Mouse (Mus musculus): ENCODE measurements around the gene Dclre1b.
"Not testable (repeated sequence)": the region's sequence is repeated elsewhere in the genome, so short reads cannot be mapped to it uniquely, and the experiment has no call there.

The Dclre1b gene

DNA sequence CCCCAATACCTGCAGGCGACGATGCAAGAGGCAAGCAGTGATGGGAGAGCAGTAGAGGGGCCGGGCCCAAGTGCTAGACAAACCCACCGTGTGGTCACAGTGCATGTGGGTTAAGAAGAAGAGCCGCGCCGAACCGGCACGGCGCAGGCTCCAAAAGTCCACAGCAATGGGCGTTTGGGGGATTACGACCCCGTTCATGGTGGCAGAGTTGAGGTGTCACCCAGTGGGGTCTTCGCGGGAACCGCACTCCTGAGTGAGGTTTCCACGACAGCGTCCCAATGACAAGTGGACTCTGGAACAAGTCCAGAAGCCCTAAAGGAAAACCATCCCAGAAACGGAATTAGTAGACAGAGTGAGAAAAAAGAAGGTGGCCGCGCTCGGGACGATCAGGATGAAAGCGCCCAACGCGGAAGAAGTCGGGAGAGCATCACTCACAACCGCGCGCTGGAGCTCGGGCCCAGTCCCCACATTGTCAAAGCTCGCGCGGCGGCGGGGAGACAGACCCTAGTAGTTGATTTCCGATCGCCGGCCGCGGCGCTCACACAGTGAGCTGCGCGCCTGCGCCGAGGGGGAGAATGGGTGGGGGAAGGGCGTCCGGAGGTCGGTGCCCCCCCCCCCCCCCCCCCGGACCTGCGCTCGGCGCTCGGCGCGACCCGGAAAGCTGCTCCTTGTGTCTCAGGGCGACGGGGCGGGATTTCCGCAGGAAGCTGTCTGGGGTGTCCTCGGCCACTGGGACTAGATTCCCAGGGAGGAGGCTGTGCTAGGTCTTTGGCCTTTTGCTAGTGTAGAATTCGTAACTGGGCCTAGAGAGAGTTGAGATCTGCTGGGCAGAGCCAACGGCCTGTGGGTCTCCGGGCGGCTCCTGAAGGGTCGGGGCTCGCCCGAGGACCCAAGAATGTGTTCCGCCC lies at the start of gene Dclre1b, which contains the start of the genes Ap4b1 and Gm43064:
Gene Dclre1b (minus strand): TSS at position 554 of the 908 bp plus-strand sequence.
Gene Ap4b1 (plus strand): TSS at position 630 of the 908 bp plus-strand sequence.
Gene Gm43064 (plus strand): TSS at position 683 of the 908 bp plus-strand sequence.
- DNase-seq: peak; percentile 86

DNA sequence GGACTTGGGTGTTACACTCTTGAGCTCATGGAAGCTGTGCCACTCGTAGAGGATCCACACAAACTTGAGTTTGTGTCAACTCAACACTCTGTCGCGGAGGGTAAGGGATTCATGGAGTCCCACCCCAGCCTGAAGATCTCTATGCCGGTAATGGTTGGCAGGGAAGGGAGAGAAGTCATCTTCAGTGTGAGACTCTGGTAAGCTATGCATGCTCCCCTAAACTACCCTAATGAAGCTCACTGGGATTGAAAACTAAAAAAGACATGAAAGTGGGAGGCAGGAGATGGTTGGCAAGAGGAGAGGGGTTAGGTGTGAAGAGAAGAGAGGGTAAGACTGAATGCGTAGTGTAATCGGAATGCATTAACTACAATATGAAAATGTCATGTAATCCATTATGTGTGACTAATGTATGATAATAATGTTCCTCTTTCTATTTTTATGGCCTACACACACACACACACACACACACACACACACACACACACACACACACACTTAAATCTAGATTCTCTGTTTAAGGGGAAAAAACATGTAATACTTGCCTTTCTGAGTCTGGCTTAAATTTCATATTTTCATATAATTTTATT lies 48.8 kb upstream of the Dclre1b start:
- no peak for DNase-seq

DNA sequence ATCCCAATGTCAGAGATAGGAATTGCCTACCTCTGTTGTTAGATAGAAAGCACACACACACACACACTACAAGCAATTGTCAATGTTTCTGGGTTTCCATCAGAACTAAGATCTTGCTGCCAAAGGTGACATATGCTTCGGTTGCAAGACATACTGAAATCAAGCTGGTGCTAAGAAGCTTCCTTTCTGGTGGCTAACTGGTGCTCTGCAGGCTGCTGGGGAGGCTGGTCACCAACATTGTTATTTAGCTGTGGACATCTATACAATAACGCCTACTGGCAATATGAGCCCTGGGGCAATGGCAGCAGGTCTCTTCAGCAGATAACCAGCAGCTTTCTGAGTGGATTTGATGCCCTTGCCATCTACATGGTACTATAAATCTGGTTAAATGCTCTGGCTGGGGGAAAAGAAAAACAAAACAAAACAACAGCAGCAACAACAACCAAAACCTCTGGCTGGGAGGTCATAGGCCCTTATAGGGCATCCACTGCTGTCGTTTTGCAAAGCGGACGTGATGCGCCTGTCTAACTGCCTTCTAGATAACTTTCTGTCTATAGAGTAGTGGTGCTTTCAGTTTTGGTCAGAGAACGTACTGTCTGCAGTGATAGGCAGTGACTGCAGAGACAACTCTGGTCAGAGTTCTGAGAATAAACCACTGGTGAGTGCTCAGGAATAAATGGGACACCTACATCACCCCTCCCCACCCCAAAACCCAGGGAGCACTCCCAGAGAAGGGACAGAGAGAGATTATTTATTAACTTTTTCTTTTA lies 48.0 kb upstream of the Dclre1b start:
- peak; percentile 29 for DNase-seq

DNA sequence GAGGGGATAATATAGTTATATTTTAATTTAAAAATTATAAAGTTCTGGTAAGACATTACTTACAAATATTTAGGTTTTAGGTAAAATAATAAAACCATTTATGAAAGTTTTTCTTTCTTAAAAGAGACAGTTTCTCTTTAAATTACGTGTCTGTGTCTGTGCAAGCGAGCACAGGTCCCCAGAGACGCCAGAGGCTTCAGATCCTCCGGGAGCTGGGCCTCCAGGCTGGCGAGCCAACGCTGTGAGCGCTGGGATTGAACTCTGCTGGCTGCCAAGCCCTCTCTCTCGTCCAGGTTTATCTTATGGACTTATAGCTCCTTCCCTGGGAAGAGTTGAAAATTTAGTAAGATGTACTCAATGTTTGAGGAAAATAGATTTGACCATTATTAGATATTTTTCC lies 44.6 kb upstream of the Dclre1b start:
- peak; percentile 41 for DNase-seq

DNA sequence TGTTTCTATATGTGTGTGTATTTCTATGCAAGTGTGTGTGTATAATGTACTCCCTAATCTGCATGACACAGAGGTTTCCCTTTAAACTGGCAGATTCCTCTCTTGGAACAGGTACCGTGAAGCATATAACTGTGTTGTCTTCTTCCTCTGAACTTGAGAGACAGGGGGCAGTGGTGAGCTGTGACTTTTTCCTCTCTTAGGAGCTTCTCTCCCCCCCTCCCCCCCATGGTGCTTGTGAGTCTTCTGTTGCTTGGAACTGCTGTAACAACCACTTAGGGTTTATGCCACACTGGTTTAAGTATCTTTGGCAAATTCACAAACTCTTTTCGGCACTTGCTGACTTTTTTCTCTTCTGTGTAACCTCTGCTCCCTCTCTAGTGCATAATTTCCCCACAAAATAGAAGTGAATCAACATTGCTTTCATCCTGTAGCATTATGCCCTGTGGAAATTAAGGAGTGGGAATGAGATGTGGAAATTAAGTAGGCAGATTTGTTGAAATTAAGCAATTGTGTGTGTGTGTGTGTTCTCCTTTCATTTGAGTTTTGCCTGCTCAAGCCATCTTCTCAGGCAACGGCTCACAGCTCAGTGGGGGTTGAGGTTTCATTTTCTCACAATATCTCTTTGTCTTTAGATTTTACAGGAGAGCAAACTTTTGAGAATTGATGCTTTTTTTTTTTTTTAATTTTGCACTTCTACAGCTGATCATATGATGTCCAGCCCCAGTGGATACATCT lies 43.5 kb upstream of the Dclre1b start:
- peak; percentile 85 for DNase-seq

DNA sequence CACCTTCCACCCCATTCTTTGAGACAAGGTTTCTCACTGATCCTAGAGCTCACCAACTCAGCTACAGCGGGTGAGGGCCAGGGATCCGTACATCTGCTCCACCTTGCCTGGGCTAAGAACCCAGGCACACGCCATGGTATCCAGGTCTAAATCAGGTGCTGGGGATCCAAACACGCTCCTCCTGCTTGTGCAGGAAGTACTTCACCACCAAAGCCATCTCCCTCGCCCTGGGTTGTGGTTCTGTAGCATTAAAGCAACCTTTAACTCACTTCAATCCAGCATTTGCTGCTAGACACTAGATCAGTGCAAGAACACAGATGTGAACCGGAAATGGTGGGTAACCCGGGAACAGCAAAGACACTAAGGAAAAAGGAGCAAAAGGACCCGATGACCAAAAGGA lies 42.6 kb upstream of the Dclre1b start:
- DNase-seq: peak; percentile 46

DNA sequence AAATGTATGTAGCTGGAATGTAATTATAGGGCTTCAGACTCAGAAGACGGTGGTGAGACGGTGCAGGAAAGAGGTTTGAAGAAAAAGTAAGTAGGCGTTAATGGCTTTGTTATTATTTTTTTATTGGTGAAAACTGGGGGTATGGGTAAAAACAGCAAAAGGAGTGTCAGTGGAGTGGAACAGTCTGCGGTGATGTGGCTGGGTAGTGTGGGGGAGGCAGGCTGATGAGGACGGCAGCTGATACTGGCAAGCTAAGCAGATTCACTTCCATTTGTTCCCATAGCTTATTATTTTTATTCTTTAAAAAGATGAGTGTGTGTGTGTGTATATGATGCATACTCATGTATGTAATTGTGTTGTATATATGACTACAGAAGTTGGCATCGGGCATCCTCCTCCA lies 42.2 kb upstream of the Dclre1b start:
- peak; percentile 40 for DNase-seq

DNA sequence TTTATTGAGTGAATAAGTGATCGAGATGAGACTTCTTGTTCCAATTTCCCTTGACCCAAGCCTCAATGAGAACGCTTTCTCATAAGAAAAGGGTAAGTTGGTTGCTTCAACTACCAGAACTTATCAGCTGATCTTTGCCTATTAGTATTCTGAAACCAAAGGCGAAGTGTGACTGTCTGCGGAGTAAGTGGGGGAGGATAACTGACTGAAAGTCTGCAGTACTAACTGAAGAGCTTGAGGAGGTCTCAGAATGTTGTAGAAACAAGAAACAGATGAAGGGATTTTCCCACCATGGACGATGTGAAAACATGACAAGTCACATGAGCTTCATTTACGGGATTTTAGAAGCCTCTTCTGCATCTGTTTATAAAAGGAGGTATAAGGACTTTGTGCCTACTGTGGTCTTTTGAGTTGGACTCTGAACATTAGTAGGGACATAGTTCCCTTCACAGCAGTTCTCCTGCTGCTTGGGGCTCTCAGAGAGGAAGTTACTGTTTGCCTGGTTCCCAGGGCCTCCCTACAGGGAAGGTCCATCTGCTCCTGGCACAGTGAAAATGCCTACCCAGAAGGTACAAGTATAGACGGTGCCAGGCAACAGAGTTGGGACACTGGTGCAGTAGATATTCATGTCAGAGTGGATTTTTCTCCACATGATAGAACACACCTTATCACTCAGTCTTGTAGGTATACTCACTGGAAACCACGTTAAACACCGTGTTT lies 41.6 kb upstream of the Dclre1b start:
- DNase-seq: peak; percentile 89

DNA sequence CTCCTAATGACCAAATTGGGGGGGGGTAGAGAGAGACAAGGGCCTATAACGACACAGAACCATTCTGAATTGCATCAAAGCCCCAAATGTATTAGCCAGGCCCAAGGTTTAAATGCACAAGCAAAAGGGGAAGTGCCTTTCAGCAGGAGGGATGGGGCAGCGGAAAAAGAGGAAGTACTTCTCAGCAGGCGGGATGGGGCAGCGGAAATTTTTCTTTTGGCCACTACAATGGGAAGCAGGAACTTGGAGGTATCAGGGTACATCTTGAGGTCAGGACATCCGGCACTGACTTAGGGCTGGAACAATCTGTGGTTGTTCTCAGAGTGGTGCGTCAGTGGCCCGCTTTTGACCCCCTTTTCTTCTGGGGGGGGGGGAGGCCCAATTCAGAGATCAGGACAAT lies 31.7 kb upstream of the Dclre1b start:
- DNase-seq: not testable (repeated sequence)

DNA sequence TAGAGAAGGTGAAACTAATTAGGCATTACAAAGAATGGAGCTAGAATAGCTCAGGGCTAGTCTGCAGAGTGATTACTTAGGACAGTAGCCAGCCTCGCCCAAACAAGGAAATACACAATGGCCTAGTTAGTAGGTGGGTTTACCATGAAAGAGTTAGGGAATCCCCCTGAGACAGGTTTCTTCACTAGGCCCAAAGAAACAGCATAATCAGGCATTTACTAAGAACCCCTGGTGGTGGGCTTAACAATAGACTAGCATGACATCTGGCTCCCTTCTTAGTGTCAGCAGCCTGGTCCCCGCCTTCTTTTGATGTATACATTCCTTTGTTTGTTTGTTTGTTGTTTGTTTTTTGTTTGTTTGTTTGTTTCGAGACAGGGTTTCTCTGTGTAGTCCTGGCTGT lies 31.0 kb upstream of the Dclre1b start:
- not testable (repeated sequence) for DNase-seq

DNA sequence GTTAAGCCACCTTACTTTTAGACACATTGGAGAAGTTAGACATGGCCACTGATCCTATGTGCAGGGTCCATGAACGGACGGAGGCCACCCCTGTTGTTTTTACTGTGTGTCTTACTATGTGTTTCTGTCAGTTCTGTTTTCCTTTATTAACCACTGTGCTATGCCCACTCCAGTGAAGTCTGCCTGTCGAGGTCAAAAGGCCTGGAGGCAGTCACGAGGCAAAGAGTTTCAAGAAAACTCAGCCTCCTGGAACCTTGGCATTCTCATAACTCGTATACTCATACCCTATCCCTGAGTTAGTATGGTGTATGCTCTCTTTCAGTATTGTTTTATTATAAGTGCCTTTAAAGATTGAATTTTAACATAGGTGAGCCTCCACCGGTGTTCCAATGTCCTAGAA lies 30.5 kb upstream of the Dclre1b start:
- no peak for DNase-seq

DNA sequence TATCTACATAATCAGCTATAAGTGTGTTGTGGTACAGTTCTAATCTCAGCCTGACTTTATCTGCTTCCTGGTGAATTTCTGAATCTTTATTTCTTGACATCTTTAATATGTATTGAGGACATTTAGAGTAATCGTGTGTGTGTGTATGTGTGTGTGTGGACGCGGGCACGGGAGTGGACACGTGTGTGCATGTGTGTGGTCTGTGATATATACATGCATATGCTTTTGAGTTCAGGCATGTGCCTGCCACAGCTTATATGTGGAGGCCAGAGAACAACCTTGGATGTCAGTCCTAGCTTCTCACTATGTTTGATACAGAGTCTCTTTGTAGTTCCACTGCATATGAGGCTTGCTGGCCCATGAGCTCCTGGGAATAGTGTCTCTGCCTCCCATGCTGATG lies 27.2 kb upstream of the Dclre1b start:
- DNase-seq: no peak

DNA sequence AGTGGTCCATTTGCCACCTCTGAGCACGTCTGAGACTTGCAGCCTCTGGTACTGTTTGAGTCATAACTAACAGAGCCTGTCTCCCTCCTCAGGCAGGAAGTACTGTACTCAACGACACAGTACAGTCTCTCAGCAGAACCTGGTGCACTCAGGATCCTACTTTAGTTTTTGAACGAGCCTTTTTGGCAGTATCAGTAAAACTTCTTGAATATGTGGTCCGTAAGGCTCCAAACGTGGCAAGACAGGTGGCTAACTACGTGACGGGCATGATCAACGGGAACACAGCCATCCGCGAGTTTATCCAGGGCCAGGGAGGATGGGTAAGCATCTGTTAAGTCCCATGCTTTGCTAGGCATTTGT lies 26.7 kb upstream of the Dclre1b start:
- peak; percentile 57 for DNase-seq

DNA sequence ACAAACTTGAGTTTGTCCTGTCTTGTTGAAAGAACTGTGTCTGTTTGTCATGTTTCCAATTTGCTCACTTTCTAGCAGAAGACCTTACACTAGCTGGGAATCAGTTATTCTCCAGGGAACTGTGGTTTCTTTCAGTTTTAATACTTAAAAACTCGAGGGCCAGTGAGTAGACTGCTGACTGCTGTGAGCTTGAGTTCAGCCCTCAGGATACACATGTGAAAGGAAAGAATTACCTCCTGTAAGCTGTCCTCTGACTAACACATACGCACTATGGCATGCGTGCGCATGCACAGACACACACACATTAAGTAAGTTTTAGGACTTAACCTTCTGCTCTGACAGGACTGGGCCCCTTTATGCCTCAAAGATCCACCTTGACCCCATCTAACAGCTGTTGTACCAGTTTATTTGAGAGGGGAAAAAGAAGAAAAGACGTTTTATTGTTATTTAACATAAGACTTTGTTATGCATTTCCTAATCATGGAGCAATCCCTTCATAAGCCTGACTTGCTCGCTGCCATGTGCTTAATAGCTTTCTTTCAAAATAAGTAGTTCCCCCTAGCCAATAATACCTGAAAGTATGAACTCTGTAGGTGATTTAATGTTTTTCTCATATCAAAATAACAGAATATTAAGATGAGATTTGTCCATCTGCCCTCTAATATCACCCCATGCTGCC lies 26.2 kb upstream of the Dclre1b start:
- DNase-seq: no peak

DNA sequence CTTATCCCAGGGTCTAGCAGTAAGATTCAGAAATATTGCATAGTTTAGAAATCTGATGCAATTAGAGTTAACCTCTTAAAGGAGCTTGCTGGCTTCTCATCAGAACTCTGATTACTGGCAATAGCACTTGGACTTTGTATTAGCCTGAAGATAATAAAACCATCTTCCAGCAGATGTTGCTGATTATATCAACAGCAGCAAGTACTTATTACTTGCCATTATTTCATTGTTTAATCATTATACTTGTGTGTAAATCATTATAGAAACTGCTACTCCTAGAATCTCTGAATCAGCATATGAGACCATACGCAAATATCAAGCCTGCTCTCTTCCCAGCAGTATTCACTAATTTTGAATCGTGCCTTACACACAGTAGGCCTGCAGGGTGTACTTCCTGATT lies 24.8 kb upstream of the Dclre1b start:
- DNase-seq: no peak

DNA sequence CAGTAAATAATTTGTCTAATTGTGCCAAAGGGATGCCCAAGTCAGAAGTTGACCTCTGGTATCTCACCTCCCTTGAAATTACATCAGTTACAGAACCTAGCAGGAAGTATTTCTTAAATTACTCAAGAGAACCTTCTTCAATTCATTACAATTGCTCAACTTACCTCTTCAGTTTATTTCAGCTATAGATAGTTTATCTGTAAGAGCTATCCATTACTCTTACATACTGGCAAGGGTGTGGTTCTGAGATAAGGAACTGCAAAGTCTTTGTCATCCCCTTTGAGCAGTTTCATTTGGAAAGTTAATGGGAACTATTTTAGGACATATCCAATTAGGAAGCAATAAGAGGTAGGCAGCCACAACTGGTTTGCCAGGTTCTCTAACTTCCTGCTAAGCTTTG lies 23.2 kb upstream of the Dclre1b start, which contains the start of gene Bcl2l15:
Gene Bcl2l15 (plus strand): TSS at position 176 of the 400 bp plus-strand sequence.
- no peak for DNase-seq

DNA sequence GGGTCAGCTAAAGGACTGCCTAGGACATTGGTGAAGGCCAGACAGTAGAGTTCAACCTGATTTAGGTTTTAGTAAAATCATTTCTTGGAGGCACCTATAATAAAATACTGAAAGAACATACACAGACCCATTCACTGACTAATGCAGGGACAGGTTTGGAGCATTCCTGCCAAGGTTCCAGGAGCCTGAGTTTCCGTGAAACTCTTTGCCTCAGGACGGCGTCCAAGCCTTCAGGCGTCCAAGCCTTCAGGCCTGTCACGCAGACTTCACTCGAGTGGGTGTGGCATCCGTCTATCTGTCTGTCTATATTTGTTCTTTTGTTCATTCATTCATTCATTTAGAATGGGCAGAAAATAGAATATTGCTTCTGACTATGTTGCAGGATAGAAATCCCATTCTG lies 21.9 kb upstream of the Dclre1b start:
- DNase-seq: no peak

DNA sequence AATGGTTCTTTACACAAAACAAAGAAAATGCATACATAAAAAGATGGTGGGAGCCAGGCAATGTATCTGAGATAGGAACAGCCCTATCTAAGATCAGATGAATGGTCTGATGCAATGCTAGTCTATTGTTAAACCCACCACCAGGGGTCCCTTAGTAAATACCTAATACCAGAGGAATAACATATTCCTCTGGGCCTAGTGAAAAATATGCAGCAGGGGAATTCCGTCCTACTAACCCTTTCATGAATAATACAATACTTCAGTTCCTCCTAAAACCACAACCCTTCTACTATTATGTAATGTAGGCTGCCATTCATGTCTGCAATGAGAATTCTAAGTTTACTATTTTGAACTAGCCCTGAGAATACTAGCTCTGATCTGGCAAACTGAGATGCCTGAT lies 21.4 kb upstream of the Dclre1b start:
- DNase-seq: not testable (repeated sequence)

DNA sequence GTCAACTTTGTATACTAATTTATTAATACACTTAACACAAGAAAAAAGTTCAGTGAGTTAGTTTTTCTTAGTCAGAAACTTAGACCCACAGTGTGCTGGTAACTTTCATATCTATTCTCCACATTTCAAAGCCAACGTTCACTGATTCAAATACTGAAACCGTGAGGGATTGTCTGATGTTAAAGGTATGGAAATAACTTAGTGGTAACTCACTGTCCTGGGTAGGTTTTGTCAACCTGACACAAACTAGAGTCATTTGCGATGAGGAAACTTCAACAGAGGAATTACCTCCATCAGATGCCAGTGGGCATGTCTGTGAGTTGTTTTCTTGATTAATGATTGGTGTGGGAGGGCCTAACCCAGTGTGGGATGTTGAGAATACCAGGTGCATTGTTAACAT lies 19.8 kb upstream of the Dclre1b start:
- DNase-seq: no peak

DNA sequence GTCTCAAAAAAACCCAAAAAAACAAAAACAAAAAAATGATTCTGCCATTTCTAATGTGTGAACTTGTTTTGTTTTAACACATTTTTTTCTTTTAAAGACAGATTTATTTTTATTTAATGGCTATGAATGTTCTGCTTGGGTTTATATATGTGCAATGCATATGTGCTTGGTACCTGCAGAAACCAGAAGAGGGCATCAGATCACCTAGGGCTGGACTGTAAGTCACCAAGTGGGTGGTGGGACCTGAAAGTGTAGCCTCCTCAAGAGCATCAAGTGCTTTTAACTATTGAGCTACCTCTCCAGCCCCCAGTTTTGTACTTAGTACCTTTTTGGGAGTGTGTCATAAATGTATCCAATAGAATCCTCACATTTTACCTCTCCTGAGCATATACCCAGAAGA lies 18.3 kb upstream of the Dclre1b start:
- DNase-seq: no peak

DNA sequence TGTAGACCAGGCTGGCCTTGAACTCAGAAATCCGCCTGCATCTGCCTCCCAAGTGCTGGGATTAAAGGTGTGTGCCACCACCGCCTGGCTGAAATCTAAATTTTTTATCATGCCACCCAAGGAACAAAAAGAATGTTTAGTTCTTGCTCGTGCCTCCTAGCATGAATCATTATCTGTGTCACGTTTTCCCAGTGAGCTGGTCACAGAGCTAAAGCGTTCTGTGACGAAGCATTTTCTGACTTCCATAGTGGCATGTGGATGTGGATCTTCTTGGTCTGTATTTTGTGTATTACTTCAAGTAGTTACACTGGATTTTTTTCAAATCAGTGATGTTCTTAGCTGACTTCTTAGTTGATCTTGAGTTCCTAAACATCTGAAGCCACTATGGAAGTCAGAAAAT lies 1.7 kb upstream of the Dclre1b start:
- no peak for DNase-seq

DNA sequence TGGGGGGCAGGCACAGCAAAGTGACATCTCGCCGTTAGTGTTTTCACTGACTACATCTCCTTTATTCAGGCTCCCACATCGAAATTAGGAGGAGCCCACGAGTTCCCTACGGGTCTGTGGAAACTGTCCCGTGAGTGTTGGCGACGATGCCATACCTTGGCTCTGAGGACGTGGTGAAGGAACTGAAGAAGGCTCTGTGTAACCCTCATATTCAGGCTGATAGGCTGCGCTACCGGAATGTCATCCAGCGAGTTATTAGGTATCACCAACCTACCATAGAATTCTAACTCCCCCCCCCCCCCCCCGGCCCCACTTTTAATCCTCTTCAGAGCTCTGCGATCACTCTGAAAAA lies 531 bp upstream of the Dclre1b start:
- no peak for DNase-seq
